Mouse (Mus musculus) myocyte (in vitro differentiated cells): ENCODE measurements around the gene Dcp1b.

Experiments used
- CEBPB ChIP-seq: IDR thresholded peaks from 2 replicates; pipeline ENCODE4 v1.6.1; 2011; ENCODE audit warnings: mild to moderate bottlenecking, moderate library complexity; ENCODE audit not compliant: poor library complexity, insufficient read depth, severe bottlenecking
- MAX ChIP-seq: IDR thresholded peaks from one replicate; pipeline ENCODE4 v1.6.1; 2011; ENCODE audit warnings: low read depth, mild to moderate bottlenecking, control low read depth
- MYOG ChIP-seq, 3 experiments: IDR thresholded peaks; one replicate each; pipeline ENCODE4 v1.6.1; 2011; ENCODE audit warnings: control low read depth in 2 of 3, low read depth in 2 of 3, mild to moderate bottlenecking in 2 of 3; ENCODE audit not compliant: insufficient read length in 2 of 3, control insufficient read depth in 1 of 3, insufficient read depth in 1 of 3
- POLR2A ChIP-seq: IDR thresholded peaks from one replicate; pipeline ENCODE4 v1.6.1; 2011; ENCODE audit warnings: low read depth, mild to moderate bottlenecking, control low read depth, moderate library complexity; ENCODE audit not compliant: insufficient read length
- SRF ChIP-seq: IDR thresholded peaks from one replicate; pipeline ENCODE4 v1.6.1; 2011; ENCODE audit warnings: low read depth; ENCODE audit not compliant: control insufficient read depth, insufficient read length
- TCF12 ChIP-seq: IDR thresholded peaks from one replicate; pipeline ENCODE4 v1.6.1; 2011; ENCODE audit warnings: mild to moderate bottlenecking, control low read depth; ENCODE audit not compliant: poor library complexity, insufficient read depth, severe bottlenecking

- no peak for TF ChIP-seq POLR2A
- no peak for TF ChIP-seq MAX
- TF ChIP-seq CEBPB, result no peak
- TF ChIP-seq TCF12, result no peak
- TF ChIP-seq SRF, result no peak
- TF ChIP-seq MYOG (IDR thresholded peaks at IDR 0.05; ENCODE audit: control insufficient read depth in 1 of 3, insufficient read depth in 1 of 3, insufficient read length in 2 of 3, low read depth in 2 of 3), result no peak
These were observed 9.4 kb upstream of the Dcp1b start for GRCm38 (mm10) chr6:119165677-119166076.
